In the genomic region with DNA sequence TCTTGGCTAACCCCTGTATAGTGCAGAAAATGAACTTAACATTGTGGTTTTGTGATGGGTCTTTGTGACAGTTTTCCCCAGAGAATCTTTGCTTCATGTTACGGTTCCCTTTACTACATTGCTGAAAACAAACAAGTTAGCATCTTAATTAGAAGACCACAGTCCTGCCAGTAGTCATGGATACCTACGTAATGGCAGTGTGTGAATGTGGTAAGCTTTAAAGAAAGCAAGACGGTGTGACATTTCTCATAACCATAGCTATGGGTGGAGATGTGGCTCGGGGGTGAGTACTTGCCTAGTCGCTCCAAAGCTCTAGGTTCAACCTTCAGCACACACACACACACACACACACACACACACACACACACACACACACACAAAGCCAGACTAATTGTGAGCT, we compare ENCODE assay signal across 28 mouse cellular contexts.
DNase-seq lines count a peak whose midpoint lies in the region; ATAC-seq lines count a peak whose summit lies in the region.
"Had no signal": no experiment of that assay in that cellular context is flagged by ENCODE, and none has a peak within 500 bp of the region (broad histone marks: within the 10 kb centered on the region; RNA-seq: fewer than 3 reads in every experiment).

No protein-coding gene starts in this region.

- 84% methylated on average over 5 of the region's 5 CpGs for WGBS in midbrain, embryonic 10.5 days
- 36% methylated on average over 5 of the region's 5 CpGs for WGBS in midbrain, embryonic 13.5 days

- no peaks in the 10 kb centered on the region for H3K9me3 ChIP-seq in midbrain, embryonic 10.5 days (replicated peaks)
- H3K9me3 ChIP-seq in midbrain, embryonic 13.5 days, result no peaks in the 10 kb centered on the region
- H3K9me3 ChIP-seq: embryonic facial prominence, embryonic 10.5 days; embryonic facial prominence, embryonic 13.5 days; forebrain, embryonic 13.5 days; G1E; heart, embryonic 12.5 days; heart, embryonic 15.5 days; hindbrain, embryonic 12.5 days had no signal

- H3K9ac ChIP-seq in midbrain, embryonic 13.5 days (replicated peaks), result no peak overlapping the region
- H3K9ac ChIP-seq: embryonic facial prominence, embryonic 13.5 days; heart, embryonic 12.5 days; heart, embryonic 15.5 days; hindbrain, embryonic 12.5 days had no signal

- H3K4me1 ChIP-seq in midbrain, embryonic 10.5 days, result peaks cover 49% of the 10 kb centered on the region
- H3K4me1 ChIP-seq in midbrain, embryonic 13.5 days (replicated peaks), result peaks cover 17% of the 10 kb centered on the region

- H3K4me2 ChIP-seq in midbrain, embryonic 13.5 days (replicated peaks), result no peak overlapping the region
- H3K4me2 ChIP-seq: embryonic facial prominence, embryonic 13.5 days; forebrain, embryonic 13.5 days; heart, embryonic 12.5 days; heart, embryonic 15.5 days; hindbrain, embryonic 12.5 days had no signal

- H3K27ac ChIP-seq in midbrain, embryonic 10.5 days (replicated peaks), result peak overlapping the region; percentile 28; the same call in 1 of the 2 replicates
- no peak overlapping the region for H3K27ac ChIP-seq in midbrain, embryonic 13.5 days
- H3K27ac ChIP-seq: embryonic facial prominence, embryonic 13.5 days; heart, embryonic 15.5 days; hindbrain, embryonic 12.5 days had no signal

- peaks cover 35% of the 10 kb centered on the region for H3K27me3 ChIP-seq in midbrain, embryonic 10.5 days (ENCODE audit: low read depth, poor library complexity, severe bottlenecking)
- peaks cover 14% of the 10 kb centered on the region for H3K27me3 ChIP-seq in midbrain, embryonic 13.5 days
- H3K27me3 ChIP-seq: CH12.LX; embryonic facial prominence, embryonic 13.5 days; forebrain, embryonic 13.5 days; heart, embryonic 12.5 days; heart, embryonic 15.5 days; hindbrain, embryonic 12.5 days; Patski had no signal

- no peaks in the 10 kb centered on the region for H3K36me3 ChIP-seq in midbrain, embryonic 10.5 days
- no peaks in the 10 kb centered on the region for H3K36me3 ChIP-seq in midbrain, embryonic 13.5 days
- H3K36me3 ChIP-seq: embryonic facial prominence, embryonic 10.5 days; embryonic facial prominence, embryonic 13.5 days; G1E; heart, embryonic 12.5 days; heart, embryonic 15.5 days; hindbrain, embryonic 12.5 days had no signal

- DNase-seq in heart, adult 11 months, result peak; percentile 31
- DNase-seq in heart, adult 8-10 months (ENCODE audit: low spot score), result no peak
- no peak for DNase-seq in midbrain, embryonic 10.5 days (ENCODE audit: low spot score)
- DNase-seq in induced T-regulatory cell, adult 2 months (ENCODE audit: low read depth), result peak; percentile 46
- DNase-seq in ovary, postnatal 36 days (ENCODE audit: low spot score), result no peak
- no peak for DNase-seq in right cerebral cortex, postnatal 14 days
- DNase-seq: adrenal gland, postnatal 14 days; cerebellum, adult 11-12 months; cerebellum, adult 8-10 months; cerebellum, postnatal 36 days; embryo, embryonic 11 days; gastrocnemius, postnatal 10 days; gastrocnemius, postnatal 36 days; heart, postnatal 10 days; heart, postnatal 36 days had no signal

- no peak overlapping the region for H3K4me3 ChIP-seq in midbrain, embryonic 10.5 days
- H3K4me3 ChIP-seq in midbrain, embryonic 13.5 days (replicated peaks), result no peak overlapping the region
- H3K4me3 ChIP-seq: embryonic facial prominence, embryonic 10.5 days; embryonic facial prominence, embryonic 13.5 days; erythroblast, embryonic 14.5 days; forebrain, embryonic 13.5 days; heart, embryonic 12.5 days; heart, embryonic 15.5 days; hindbrain, embryonic 12.5 days had no signal

- ATAC-seq in midbrain, embryonic 13.5 days, result no peak
- ATAC-seq in CD4-positive, CD25-positive, alpha-beta regulatory T cell, adult 4 months, result peak; percentile 53
- ATAC-seq: forebrain, embryonic 13.5 days; intestine, postnatal 0 days; Patski had no signal

Comparison
In these comparisons a context has a peak if more than half of its experiments do, and no peak if none do; other contexts are left out.
1. DNase-seq: peak in heart, adult 11 months (single experiment) and induced T-regulatory cell, adult 2 months (single experiment); none in heart, adult 8-10 months (single experiment), midbrain, embryonic 10.5 days (single experiment), ovary, postnatal 36 days (single experiment) and right cerebral cortex, postnatal 14 days (single experiment).